Mouse (Mus musculus) CH12.LX (cell line): ENCODE measurements around the gene Col7a1. TPM values are rescaled to one million over a fixed set of nuclear protein-coding genes. Genes with fewer than 3 reads are reported as not detected.

Experiments
- DNase-seq: peaks from one replicate; pipeline ENCODE4 v3.0.0-alpha.2; 2013; ENCODE audit errors: extremely low read depth
- H3K27ac ChIP-seq: 2 replicates; pipeline ENCODE4 v1.5.1; 2012; ENCODE audit warnings: low read depth, mild to moderate bottlenecking, control low read depth, moderate library complexity; ENCODE audit not compliant: insufficient read depth
- H3K27me3 ChIP-seq: replicated peaks from 2 replicates; pipeline ENCODE3; 2012; ENCODE audit warnings: inconsistent platforms
- H3K36me3 ChIP-seq, 2 experiments: replicated peaks in 1 of 2; 2 replicates each; pipeline versions ENCODE3 to v1.6.1; 2012; ENCODE audit warnings: inconsistent platforms in 1 of 2, low read length in 1 of 2, mild to moderate bottlenecking in 1 of 2, mixed read lengths in 1 of 2, moderate library complexity in 1 of 2; ENCODE audit not compliant: control insufficient read depth in 1 of 2, insufficient read depth in 1 of 2
- H3K4me1 ChIP-seq, 2 experiments: 2 replicates each; pipeline ENCODE4 v1.6.1; 2012; ENCODE audit warnings: inconsistent platforms in 1 of 2, moderate library complexity in 1 of 2; ENCODE audit not compliant: insufficient read depth in 2 of 2, control insufficient read depth in 1 of 2
- H3K4me2 ChIP-seq: 2 replicates; pipeline ENCODE4 v1.6.1; 2012; ENCODE audit warnings: low read depth, mild to moderate bottlenecking, control low read depth; ENCODE audit not compliant: poor library complexity, insufficient read depth, severe bottlenecking
- H3K4me3 ChIP-seq, 3 experiments: fragments of 150-350 bp in 1 of 3; sonication (generic) in 1 of 3; replicated peaks in 1 of 3; 2 replicates each; pipeline versions ENCODE3 to v1.5.1; 2011 to 2012; ENCODE audit warnings: low read depth in 2 of 3, low read length in 2 of 3, mild to moderate bottlenecking in 2 of 3, moderate library complexity in 2 of 3, control low read depth in 1 of 3, improper control_type of control experiment in 1 of 3, inconsistent platforms in 1 of 3, mixed read lengths in 1 of 3; ENCODE audit not compliant: poor library complexity in 1 of 3
- H3K79me2 ChIP-seq: replicated peaks from 2 replicates; pipeline ENCODE4 v1.6.1; 2012; ENCODE audit warnings: mild to moderate bottlenecking, moderate library complexity; ENCODE audit not compliant: control insufficient read depth, poor library complexity, insufficient read depth, severe bottlenecking; ENCODE audit errors: extremely low read depth
- H3K9ac ChIP-seq: 2 replicates; pipeline ENCODE4 v1.6.1; 2012; ENCODE audit warnings: low read depth, mild to moderate bottlenecking, control low read depth, moderate library complexity; ENCODE audit not compliant: insufficient read depth
- H3K9me3 ChIP-seq: replicated peaks from 2 replicates; pipeline ENCODE3; 2012; ENCODE audit warnings: low read length, inconsistent platforms, mixed read lengths
- BHLHE40 ChIP-seq: IDR thresholded peaks from 2 replicates; pipeline ENCODE4 v1.6.1; 2011; ENCODE audit warnings: mild to moderate bottlenecking, low read depth, low read length, improper control_type of control experiment
- CTCF ChIP-seq, 2 experiments: IDR thresholded peaks in 1 of 2; conservative IDR thresholded peaks in 1 of 2; 2 replicates each; pipeline ENCODE4 v1.5.1; 2011 to 2012; ENCODE audit warnings: low read depth in 2 of 2, low read length in 2 of 2, improper control_type of control experiment in 1 of 2, inconsistent platforms in 1 of 2, mild to moderate bottlenecking in 1 of 2, moderate library complexity in 1 of 2
- ELF1 ChIP-seq: IDR thresholded peaks from 2 replicates; pipeline ENCODE4 v1.6.1; 2014; ENCODE audit warnings: low read depth, mild to moderate bottlenecking, inconsistent platforms, low read length, improper control_type of control experiment
- EP300 ChIP-seq: IDR thresholded peaks from 2 replicates; pipeline ENCODE4 v1.6.1; 2011; ENCODE audit warnings: low read length, improper control_type of control experiment
- GABPA ChIP-seq: IDR thresholded peaks from 2 replicates; pipeline ENCODE4 v1.6.1; 2012; ENCODE audit warnings: low read depth, low read length, improper control_type of control experiment, inconsistent platforms; ENCODE audit not compliant: insufficient replicate concordance
- IRF4 ChIP-seq: IDR thresholded peaks from 2 replicates; pipeline ENCODE4 v1.6.1; 2014; ENCODE audit warnings: low read depth, mild to moderate bottlenecking, inconsistent platforms, low read length, improper control_type of control experiment
- JUND ChIP-seq: conservative IDR thresholded peaks from 2 replicates; pipeline ENCODE4 v1.6.1; 2011; ENCODE audit warnings: low read depth, low read length, improper control_type of control experiment
- KAT2A ChIP-seq: IDR thresholded peaks from 2 replicates; pipeline ENCODE4 v1.6.1; 2012; ENCODE audit warnings: low read length, improper control_type of control experiment, inconsistent platforms; ENCODE audit not compliant: insufficient replicate concordance
- MAX ChIP-seq: IDR thresholded peaks from 2 replicates; pipeline ENCODE4 v1.6.1; 2011; ENCODE audit warnings: low read length, improper control_type of control experiment
- MAZ ChIP-seq: IDR thresholded peaks from 2 replicates; pipeline ENCODE4 v1.6.1; 2012; ENCODE audit warnings: low read depth, mild to moderate bottlenecking, inconsistent platforms, low read length, improper control_type of control experiment, moderate library complexity
- MYC ChIP-seq: IDR thresholded peaks from 2 replicates; pipeline ENCODE4 v1.6.1; 2011; ENCODE audit warnings: low read depth, mild to moderate bottlenecking, improper control_type of control experiment, low read length
- NELFE ChIP-seq: IDR thresholded peaks from 2 replicates; pipeline ENCODE4 v1.6.1; 2011; ENCODE audit warnings: low read depth, low read length, improper control_type of control experiment
- POLR2A ChIP-seq: IDR thresholded peaks from 2 replicates; pipeline ENCODE4 v1.6.1; 2011; ENCODE audit warnings: low read depth, mild to moderate bottlenecking, improper control_type of control experiment, low read length
- RAD21 ChIP-seq: IDR thresholded peaks from 2 replicates; pipeline ENCODE4 v1.6.1; 2011; ENCODE audit warnings: low read depth, mild to moderate bottlenecking, low read length, improper control_type of control experiment, moderate library complexity
- RCOR1 ChIP-seq: conservative IDR thresholded peaks from 2 replicates; pipeline ENCODE4 v1.6.1; 2012; ENCODE audit warnings: low read depth, mild to moderate bottlenecking, inconsistent platforms, low read length, improper control_type of control experiment
- SIN3A ChIP-seq: IDR thresholded peaks from 2 replicates; pipeline ENCODE4 v1.6.1; 2012; ENCODE audit warnings: low read length, improper control_type of control experiment, inconsistent platforms
- SMC3 ChIP-seq: IDR thresholded peaks from 2 replicates; pipeline ENCODE4 v1.6.1; 2011; ENCODE audit warnings: low read depth, low read length, improper control_type of control experiment
- TBP ChIP-seq: conservative IDR thresholded peaks from 2 replicates; pipeline ENCODE4 v1.6.1; 2011; ENCODE audit warnings: low read depth, low read length, improper control_type of control experiment
- UBTF ChIP-seq: IDR thresholded peaks from 2 replicates; pipeline ENCODE4 v1.6.1; 2012; ENCODE audit warnings: low read depth, mild to moderate bottlenecking, inconsistent platforms, low read length, improper control_type of control experiment, moderate library complexity
- USF1 ChIP-seq: IDR thresholded peaks from 2 replicates; pipeline ENCODE4 v1.6.1; 2014; ENCODE audit warnings: low read depth, mild to moderate bottlenecking, inconsistent platforms, low read length, improper control_type of control experiment
- ZC3H11A ChIP-seq: IDR thresholded peaks from 2 replicates; pipeline ENCODE4 v1.6.1; 2012; ENCODE audit warnings: low read depth, mild to moderate bottlenecking, inconsistent platforms, low read length, improper control_type of control experiment
- ZNF384 ChIP-seq: IDR thresholded peaks from 2 replicates; pipeline ENCODE4 v1.6.1; 2012; ENCODE audit warnings: low read depth, low read length, improper control_type of control experiment, inconsistent platforms
- dilution Hi-C: fragments of 300-500 bp; cut with MboI; formaldehyde crosslinking; loops from 2 replicates; pipeline ENCODE4 v1.14.3; 2020; ENCODE audit warnings: low sequenced_read_pairs; ENCODE audit not compliant: extremely low pct_unique_long_range_greater_than_20kb, extremely low pct_ligation_motif_present
- in situ Hi-C: fragments of 300-500 bp; cut with MboI; formaldehyde crosslinking; loops from 3 replicates; pipeline ENCODE4 v1.14.3; 2019; ENCODE audit warnings: low sequenced_read_pairs, low pct_ligation_motif_present, low pct_unique_long_range_greater_than_20kb, mixed read lengths
- polyA plus RNA-seq: library from polyadenylated mRNA; unstranded; fragments of >175 nt; gene quantifications from 2 replicates; pipeline ENCODE4 v1.2.1, GENCODE M21; 2012; ENCODE audit warnings: low read depth; ENCODE audit not compliant: insufficient read length
- total RNA-seq, 2 experiments: library from RNA; depleted of rRNA; stranded (reverse); fragments of 300-350 nt in 1 of 2; fragments of >200 nt in 1 of 2; gene quantifications; 2 replicates each; pipeline ENCODE4 v1.2.3; 2012 to 2014

Gene Col7a1
- total and polyA plus RNA-seq, 3 experiments, result 0.31 to 2.0 (median 0.98) TPM

DNA sequence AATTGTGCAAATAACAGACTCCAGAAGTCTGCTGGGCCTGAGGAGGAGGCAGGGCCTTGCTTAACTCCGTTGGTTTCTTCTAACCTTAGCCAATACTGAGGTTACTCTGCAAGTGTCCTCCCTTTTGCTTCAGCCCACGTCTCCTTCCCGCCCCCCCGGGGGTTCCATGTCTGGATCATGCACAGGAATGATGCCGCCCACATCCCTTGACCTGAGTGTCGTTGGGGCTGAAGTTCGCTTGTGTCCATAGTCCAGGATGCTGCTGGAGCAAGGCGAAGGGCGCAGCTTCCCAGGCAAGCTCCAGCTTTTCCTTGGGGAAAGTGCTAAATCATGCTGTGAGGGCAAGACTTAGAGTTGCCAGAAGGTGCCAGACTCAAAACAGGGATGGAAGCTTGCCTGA is 43.0 kb downstream of the Col7a1 start:
- Histone ChIP-seq H3K27ac (no peak overlapping the region), H3K4me3 (no peak overlapping the region), H3K27me3 (no peaks in the 10 kb centered on the region), H3K9me3 (no peaks in the 10 kb centered on the region), H3K9ac (no peak overlapping the region), H3K4me2 (no peak overlapping the region), H3K36me3 (peaks cover 0 to 9% of the 10 kb centered on the region in 2 experiments), H3K4me1 (peaks cover 14 to 54% of the 10 kb centered on the region in 2 experiments), H3K79me2 (no peaks in the 10 kb centered on the region)
- DNase-seq, result no peak
- TF ChIP-seq TBP (no peak), POLR2A (no peak), ZC3H11A (no peak), MAZ (no peak), RCOR1 (no peak), ELF1 (no peak)
- in situ Hi-C loops, result no loop called here
- dilution Hi-C loops, result no loop called here

DNA sequence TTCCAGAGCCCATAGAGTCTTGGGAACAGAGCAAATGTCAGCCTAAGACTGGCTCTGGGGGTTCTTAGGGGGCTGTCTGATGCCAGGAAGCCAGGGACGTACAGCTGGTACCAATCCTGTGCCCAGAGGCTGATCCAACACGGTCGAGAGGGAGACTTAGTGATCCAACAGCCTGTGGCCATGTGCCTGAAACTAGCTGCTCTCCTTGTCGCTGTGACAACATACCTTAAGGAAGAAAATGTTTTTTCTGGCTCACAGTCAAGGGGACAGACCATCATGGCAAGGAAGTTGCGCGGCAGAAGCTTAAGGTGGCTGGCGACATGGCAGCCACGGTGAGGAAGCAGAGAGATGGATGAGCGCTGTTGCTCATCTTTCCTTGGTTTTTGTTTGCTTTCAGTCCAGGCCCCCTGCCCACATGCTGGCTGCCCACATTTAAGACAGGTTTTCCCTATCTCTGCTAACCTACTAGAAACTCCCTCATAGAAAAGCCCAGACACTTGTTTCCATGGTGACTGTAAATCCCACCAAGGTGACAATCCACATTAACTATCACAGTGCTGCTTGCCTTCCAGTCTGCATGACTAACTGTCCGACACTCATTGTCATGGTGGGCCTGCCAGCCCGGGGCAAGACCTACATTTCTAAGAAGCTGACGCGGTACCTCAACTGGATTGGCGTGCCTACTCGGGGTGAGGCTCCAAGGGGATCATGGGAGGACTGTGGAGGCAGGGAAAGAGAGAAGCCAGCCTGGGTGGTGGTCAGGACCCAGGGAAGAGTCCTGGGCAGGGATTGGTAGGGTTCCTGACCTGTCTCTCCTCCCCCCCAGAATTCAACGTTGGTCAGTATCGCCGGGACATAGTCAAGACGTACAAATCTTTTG is 45.1 kb downstream of the Col7a1 start:
- Histone ChIP-seq H3K9me3 (no peaks in the 10 kb centered on the region), H3K79me2 (no peaks in the 10 kb centered on the region), H3K27me3 (no peaks in the 10 kb centered on the region), H3K4me3 (peak overlapping the region in 1 of 3 experiments; percentile 2), H3K36me3 (peaks cover 0 to 18% of the 10 kb centered on the region in 2 experiments), H3K4me1 (peaks cover 10 to 46% of the 10 kb centered on the region in 2 experiments; a peak in 3 of 4 replicates), H3K27ac (no peak overlapping the region), H3K4me2 (no peak overlapping the region), H3K9ac (no peak overlapping the region)
- TF ChIP-seq KAT2A, result no peak
- TF ChIP-seq GABPA, result no peak
- TF ChIP-seq CTCF (conservative IDR thresholded peaks at IDR 0.05 in 1 of 2, IDR thresholded peaks at IDR 0.05 in 1 of 2; ENCODE audit: low read depth in 2 of 2, low read length in 2 of 2), result no peak
- TF ChIP-seq NELFE, result no peak
- TF ChIP-seq TBP, result no peak
- no peak for TF ChIP-seq ZNF384
- no peak for TF ChIP-seq SMC3
- TF ChIP-seq EP300, result no peak
- TF ChIP-seq JUND, result no peak
- TF ChIP-seq BHLHE40, result no peak
- TF ChIP-seq MAX, result no peak
- no peak for TF ChIP-seq UBTF
- no peak for TF ChIP-seq USF1
- no peak for TF ChIP-seq MYC
- no peak for TF ChIP-seq POLR2A
- TF ChIP-seq RCOR1, result no peak
- no peak for TF ChIP-seq SIN3A
- no peak for TF ChIP-seq IRF4
- TF ChIP-seq RAD21, result no peak
- DNase-seq, result no peak
- in situ Hi-C loops, result no loop called here
- dilution Hi-C loops, result no loop called here
